Mouse (Mus musculus): ENCODE results near the gene Cdhr3.

Cdhr3 gene

DNA sequence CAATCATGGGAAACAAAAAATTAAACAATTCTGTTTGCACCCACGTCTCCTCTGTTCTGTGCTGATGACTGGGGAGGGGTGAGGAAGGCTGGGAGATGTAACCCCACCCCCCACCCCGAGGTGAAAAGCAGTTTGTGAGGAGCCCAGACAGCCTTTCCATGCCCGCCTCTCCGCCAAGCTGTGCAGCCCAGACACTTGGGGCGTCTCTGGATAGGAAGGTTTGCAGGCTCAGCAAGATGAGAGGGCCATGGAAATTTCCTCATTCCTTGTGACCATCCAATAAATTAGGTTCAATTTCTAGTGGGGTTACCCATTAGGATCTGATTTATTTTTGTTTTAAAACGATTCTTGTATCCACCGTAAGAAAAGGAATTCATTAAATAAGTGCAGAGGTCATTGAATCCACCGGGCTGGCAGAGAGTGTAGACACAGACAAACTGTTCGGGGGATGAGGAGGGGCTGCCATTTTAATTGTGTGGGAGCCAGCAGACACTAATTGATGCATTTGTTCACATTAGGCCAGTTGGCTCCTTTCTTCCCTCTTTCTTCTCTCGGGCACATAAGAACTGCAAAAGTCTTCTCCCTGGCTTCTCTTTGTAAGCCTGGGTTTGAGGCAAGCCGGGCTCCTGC lies 57.5 kb downstream of the Cdhr3 start:
- DNase-seq (ENCODE audit: low spot score): peak; percentile 40

DNA sequence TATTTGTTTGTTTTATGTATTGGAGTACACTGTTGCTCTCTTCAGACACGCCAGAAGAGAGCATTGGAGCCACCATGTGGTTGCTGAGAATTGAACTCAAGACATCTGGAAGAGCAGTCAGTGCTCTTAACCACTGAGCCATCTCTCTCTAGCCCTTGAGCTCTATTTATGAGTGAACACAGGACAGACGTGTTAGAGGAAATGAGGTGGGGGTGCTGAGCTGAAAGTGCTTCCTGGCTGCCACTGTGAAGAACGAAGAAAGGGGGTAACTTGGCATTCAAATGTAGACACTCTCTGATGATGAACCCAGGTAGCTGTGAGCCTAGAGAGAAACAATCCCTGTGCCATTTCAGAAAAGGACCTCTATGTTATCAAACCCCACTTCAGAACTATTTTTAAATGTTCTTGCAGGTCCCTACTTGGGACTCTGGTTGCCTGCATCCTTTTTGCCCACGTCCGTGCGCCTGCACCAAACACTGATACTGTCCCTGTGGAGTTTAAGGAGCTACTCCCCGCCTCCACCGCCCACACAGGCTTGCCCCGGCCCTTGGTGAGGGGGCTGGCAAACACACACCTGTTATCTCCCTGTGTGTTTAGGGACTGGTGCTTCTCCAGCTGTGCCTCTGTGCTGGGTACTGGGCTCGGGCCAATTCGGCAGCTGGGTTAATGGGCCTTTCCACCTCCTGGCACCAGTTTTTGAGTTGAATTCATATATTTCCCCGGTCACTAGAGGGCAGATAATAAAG lies 58.2 kb downstream of the Cdhr3 start:
- peak; percentile 21 for DNase-seq (ENCODE audit: low spot score)

DNA sequence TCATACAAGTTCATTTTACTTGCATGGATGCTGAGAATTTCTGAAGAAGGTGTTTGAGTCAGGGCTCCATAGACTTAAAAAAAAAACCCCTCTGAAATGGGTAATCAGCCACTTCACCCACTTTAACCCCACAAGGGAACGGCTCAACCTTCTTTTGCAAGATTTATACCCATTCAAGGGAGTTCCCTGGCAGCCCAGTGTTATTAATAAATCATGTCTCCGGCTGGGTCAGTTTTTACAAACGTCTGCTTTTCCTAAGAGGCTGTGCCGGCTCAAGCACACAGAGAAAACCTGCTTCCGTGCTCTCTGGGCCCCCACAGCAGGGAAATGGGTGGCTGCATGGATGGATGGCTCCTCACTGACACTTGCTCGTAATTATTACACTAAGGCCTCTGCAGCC lies 59.5 kb downstream of the Cdhr3 start:
- DNase-seq (ENCODE audit: low spot score): no peak

- DNase-seq (ENCODE audit: low spot score): no peak
Observed at GRCm38 (mm10) chr12:33030589-33030988, 62.1 kb downstream of the Cdhr3 start.

DNA sequence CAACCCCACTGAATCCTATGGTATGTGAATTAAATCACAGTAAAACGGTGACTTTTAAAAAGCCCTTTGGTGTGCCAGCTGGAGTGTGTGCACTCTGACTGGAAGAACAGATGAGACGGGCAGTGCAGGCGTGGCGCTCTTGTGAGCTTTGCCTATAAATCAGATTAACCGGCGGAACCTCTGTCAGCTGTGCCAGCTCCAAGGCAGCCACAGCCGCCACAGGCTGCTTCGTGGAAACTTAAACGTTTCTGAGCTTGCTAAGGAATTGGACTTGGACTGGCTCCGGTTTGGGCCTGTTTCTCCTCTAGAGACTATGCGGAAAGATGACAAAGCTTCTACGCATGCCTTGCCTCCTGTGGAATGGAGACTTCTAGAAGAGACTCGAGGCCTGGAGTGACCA lies 62.6 kb downstream of the Cdhr3 start:
- no peak for DNase-seq (ENCODE audit: low spot score)

- peak; percentile 33 for DNase-seq (ENCODE audit: low spot score)
Observed at GRCm38 (mm10) chr12:33028708-33029107, 64.0 kb downstream of the Cdhr3 start.

DNA sequence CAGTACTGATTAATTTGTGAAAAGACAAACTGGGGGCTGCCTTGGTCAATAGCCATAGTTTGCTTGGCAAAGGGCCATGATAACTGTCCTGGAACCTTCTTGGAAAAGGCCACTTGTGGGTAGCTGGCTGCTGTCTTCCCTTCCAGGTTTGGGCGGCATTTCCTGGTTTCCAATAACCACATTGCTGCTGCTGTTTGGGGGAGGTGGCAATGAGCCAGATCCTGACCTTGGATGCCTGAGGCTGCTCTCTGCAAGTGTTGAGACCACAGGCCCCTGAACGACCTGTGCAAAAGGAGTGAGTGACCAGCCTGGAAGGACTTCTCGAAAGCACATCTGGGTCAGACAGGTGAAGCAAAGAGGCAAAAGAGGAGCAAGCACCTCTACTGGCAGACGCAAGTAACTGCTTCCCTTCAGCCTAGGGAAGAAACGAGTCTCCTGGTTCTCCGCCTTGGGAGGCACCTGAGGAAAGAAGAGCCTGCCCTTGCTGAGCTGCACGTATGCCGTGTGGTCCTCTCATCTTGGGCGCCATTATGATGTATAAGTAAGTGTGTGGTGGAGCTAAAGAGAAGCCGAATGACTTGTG lies 64.5 kb downstream of the Cdhr3 start:
- DNase-seq (ENCODE audit: low spot score): peak; percentile 56

GRCm38 (mm10) chr12:33027093-33027492 lies 65.6 kb downstream of the Cdhr3 start:
- DNase-seq (ENCODE audit: low spot score): peak; percentile 94

- no peak for DNase-seq (ENCODE audit: low spot score)
Observed at GRCm38 (mm10) chr12:33024524-33024923, 68.2 kb downstream of the Cdhr3 start.

DNA sequence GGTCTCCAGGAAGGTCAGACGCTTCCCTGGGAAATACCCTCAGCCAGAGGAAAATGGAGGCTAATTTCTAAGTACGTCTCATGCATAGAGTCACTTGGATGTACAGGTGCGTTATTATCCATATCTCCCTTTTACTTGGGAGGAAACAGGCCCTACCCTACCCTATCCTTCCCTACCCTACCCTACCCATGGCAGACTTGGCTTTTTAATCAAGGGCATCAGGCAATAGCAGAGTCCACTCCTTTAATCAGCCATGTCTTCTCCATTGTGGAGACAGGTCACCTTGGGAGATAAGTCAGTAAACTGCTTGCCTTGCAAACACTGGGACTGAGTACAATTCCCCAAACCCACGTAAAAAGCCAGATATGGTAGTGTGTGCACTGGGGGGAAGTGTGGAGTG lies 70.9 kb downstream of the Cdhr3 start:
- no peak for DNase-seq (ENCODE audit: low spot score)

DNA sequence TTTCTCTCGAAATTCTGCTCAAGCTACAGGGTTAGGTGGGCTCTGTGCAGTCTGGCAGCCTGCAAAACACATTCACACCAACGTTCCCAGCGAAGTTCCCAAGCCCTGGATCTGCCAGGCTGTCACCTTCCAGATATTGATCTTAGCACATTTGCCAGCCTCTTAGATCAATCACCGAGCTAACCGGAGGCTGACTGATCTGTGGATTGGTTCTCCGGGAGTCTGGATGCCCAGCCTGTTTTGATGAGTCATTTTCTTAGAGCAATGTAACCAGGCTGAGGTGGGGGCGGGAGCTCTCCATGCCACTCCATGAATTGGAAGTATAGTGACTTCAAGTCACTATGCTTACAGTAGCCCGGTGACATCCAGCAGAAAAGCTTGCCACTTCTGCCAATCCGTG lies 71.5 kb downstream of the Cdhr3 start:
- DNase-seq (ENCODE audit: low spot score): no peak

DNA sequence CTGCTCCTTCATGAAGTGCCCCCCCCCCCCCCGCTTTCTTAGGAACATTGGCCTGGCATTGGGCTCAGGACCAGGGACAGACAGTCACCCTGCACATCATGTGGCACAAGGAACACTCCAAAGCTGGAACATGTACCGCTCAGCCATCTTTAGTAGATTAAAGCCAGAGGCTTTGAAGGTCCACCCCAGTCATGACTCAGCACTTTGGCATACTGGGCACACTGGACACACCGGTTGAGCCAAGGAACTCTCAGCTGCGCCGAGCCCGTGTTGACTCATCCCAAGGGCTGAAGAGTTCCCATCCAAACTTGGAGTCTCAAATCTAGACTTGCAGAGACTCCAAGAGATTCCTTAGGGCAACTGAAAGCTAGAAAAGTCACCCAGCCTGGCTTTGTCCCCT lies 72.7 kb downstream of the Cdhr3 start:
- DNase-seq (ENCODE audit: low spot score): no peak

DNA sequence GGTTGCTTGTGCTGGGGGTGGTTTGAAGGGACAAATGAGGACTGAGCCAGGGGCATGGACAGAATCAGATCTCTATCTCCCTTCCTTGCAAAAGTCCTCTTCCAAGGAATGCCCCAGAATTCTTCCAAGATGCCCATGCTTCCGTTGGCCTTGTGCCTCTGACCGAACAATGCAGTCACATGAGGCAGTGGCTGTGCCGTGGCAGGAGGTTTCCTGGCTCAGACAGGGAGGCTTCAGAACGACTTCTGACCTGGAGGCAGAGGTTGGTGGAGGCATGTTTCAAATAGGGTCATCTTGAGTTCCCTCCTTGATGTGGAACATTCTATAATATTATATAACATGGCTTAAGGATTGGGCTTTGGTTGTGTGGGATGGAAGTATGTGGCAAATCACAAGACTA lies 74.1 kb downstream of the Cdhr3 start:
- DNase-seq (ENCODE audit: low spot score): no peak

- no peak for DNase-seq (ENCODE audit: low spot score)
Observed at GRCm38 (mm10) chr12:33016824-33017705, 75.6 kb downstream of the Cdhr3 start.

- no peak for DNase-seq (ENCODE audit: low spot score)
Observed at GRCm38 (mm10) chr12:33015103-33015502, 77.6 kb downstream of the Cdhr3 start.

DNA sequence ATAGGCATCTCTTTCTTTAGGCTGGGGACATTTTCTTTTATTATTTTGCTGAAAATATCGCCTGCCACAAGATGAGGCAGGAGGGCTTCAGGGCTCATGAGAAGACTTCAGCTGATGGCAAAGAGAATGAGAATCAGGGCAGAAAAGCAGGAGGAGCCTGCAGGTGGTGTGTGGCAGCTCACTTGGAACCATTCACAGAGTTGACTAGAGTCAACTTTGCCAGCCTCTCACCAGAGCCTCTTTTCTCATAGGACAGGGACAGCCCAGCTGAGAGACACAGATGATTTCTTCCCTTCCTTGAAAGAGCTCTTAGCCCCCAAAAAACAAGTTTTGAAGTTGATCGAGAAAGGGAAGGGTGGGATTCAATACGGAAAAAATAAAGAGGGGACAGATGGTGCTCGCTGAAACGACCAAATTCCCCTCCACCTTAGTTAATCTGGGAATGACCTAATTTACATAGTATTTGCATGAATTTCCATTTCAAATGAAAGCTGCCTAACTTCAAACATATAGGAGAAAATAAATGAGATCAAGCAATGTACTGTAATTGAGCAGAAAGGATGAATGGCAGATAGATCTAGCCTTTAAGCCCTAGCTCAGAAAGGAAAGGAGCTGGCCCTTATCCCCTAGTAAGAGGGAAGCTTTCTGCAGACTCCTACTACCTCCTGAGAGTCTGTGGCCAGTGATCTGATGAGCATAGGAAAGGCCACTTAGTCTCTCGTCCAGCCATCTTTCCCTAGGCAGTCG lies 78.5 kb downstream of the Cdhr3 start:
- DNase-seq (ENCODE audit: low spot score): no peak

DNA sequence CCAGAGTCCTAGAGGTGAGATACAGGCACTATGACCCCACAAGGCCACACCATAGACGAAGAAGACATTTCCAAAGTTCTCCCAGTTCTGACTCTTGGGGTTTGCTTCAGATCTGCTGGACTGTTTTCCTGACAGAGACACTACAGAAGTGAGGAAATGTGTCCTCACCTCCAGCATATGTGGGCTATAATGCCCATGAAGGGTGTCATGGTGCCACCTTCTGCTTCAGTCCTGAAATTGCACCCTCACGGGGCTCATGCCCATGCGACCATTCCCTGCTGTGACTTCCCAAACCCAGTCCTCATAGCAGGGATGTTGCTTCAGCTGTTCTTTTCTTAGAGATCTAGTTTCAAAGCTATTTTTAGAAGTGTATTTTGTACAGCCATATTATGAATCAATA lies 82.6 kb downstream of the Cdhr3 start:
- peak; percentile 49 for DNase-seq (ENCODE audit: low spot score)

DNA sequence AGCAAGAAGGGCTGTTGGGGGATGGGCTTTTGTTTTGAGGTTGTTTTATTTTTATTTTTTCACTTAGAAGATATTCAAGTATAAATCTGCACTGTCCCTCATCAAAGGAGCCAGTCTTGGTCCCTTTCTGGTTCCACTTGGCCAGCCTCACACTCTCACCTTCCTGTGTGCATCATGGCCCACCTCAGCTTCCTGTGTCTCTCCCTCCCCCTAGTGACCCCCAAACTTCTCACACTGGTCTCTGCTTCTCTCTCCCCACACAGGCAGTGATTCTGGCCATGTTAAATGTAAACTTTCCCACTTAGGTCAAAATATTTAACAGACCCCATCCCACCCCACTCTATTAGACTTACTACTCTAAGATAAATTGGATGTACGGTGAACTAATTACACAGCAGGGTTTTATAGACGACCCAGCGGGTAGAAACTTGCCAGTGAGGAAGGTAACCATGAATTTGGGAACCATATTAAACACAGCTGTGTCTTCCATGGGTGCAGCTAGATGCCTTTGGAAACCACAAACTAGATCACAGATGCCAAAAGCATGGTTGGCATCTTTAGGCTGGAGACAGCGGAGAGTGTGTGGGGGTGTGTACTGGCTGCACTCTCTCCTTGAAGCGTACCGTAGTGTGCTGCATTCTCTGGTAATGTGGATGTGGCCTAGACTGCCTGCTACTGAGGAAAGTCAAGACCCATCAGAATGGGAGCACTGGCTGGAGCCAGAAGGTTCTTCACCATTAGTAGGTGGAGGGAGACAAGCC lies 83.3 kb downstream of the Cdhr3 start:
- DNase-seq (ENCODE audit: low spot score): no peak

- no peak for DNase-seq (ENCODE audit: low spot score)
Observed at GRCm38 (mm10) chr12:33008305-33009110, 84.2 kb downstream of the Cdhr3 start.

DNA sequence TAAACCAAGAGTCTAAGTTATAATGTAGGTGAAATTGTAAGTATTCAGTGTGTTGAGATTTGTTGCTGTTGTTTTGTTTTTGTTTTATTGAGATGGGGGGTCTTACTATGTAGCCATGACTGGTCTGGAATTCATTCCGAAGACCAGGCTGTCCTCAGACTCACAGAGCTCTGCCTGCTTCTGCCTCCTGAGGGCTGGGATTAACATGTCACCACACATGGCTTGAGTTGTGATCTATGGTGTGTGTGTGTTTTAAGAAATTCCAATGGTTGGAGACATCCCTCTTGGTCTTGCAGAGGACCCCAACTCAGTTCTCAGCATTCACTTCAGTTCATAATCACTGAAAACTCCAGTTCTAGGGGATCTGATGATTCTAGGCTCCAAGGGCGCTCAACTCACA lies 85.5 kb downstream of the Cdhr3 start:
- no peak for DNase-seq (ENCODE audit: low spot score)
